Mouse (Mus musculus): Measurements from ENCODE around the gene Olfr519.

Olfr519 gene

DNA sequence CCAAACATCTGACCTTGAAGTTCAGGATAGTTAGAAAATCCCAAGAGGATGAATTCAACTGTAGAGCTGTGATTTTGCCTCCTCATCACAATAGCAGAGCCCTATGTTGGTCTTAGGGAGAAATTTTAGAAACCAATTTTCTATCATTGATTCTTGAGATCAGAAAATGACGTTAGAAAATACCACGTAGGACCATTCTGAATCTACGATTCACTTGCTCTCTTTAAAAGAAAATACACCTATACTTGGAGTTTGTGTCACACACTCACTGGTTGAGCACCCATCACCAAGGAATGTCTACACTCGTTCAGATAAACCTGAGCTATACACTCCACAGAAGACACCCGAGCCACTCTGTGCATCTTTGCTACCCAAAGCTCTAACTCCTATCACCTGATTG is at the start of gene Olfr519:
Gene Olfr519 (minus strand): TSS at position 101 of the 400 bp plus-strand sequence.
- DNase-seq (ENCODE audit: low spot score) = no peak

DNA sequence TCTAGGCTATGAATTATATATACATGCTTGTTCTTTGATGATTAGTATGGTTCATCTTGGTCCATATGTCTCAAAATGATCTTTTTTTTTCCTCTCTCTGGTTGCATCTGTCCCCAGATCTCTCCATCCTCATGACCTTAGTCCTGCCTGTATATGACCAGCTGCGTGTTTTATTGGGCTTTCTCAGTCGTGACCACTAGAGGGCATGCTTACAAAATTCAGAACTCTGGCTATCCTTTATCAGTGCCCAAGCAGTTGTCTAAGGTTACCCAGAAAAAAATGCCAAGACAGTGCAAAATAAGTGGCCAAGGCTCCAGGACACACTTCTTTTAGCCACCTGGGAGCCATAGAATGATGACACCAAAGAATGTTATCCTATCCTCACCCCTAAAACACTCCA is 49.8 kb upstream of the Olfr519 start:
- DNase-seq (ENCODE audit: low spot score) = no peak

DNA sequence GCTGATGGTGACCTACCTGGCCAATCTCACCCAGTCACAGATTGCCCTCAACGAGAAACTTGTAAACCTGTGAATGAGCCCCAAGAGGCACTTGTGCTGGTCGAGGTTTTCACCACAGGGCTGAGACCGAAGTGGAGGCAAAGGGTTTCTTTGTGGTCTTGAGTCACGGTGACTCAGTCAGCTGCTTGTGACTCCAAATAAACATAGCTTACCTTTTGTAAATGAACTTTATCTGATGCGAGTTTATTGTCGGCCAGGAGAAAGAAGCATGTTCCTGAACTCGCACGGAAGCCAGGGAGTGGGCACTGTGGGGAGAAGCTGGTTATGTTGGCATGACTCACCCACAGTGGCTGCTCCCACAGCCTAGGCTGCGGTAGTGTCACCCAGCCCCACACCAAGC is 47.2 kb upstream of the Olfr519 start:
- DNase-seq (ENCODE audit: low spot score) = no peak

DNA sequence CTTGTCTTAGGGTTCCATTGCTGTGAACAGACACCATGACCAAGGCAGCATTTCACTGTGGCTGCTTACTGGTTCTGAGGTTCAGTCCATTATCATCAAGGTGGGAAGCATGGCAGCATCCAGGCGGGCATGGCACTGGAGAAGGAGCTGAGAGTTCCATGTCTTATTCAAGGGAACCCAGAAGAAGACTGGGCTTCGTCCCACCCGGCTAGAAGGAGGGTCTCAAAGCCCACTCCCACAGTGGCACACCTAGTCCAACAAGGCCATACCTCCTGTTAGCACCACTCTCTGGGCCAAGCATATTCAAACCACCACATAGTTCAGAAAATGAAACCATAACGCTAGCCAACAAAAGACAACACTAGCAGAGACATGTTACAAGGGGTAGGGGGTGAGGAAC is 42.4 kb upstream of the Olfr519 start:
- DNase-seq (ENCODE audit: low spot score) = no peak

DNA sequence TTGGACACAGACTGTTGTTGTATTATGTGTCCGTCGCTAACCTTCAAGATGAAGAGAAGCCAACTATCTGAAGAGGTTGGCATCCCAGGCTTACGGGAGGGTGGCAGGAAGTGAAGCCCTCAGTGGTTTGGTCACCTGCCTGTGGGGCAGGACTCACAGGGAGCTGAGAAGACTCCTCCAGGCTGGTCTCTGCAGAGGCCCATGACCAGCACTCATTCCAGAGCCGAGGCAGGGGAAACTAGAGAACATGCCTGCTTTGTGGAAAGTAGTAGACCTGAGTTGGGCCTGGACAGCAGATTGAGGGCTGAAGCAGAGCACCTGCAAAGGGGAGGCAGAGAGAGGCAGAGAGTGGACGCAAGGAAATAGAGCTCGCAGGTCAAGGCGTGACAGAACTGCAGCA is 41.2 kb upstream of the Olfr519 start:
- no peak for DNase-seq (ENCODE audit: low spot score)

DNA sequence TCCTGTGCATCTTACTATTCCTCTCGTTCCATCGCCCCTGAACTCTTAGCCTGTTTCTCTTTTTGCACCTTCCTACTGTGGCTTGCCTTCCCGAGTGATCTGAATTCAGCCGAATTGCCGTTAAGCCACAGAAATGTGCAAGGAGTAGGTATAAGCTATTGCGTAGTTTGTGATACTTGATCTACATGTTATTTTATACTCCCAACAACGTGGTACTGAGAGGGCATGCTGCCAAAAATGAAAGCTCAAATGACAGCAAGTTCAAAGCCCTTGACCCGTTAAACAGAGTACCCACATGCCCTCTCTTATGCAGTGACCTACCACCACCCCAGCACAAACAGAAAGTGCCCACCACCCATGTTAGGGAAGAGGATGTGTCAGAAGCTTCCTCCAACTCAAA is 40.6 kb upstream of the Olfr519 start:
- no peak for DNase-seq (ENCODE audit: low spot score)

DNA sequence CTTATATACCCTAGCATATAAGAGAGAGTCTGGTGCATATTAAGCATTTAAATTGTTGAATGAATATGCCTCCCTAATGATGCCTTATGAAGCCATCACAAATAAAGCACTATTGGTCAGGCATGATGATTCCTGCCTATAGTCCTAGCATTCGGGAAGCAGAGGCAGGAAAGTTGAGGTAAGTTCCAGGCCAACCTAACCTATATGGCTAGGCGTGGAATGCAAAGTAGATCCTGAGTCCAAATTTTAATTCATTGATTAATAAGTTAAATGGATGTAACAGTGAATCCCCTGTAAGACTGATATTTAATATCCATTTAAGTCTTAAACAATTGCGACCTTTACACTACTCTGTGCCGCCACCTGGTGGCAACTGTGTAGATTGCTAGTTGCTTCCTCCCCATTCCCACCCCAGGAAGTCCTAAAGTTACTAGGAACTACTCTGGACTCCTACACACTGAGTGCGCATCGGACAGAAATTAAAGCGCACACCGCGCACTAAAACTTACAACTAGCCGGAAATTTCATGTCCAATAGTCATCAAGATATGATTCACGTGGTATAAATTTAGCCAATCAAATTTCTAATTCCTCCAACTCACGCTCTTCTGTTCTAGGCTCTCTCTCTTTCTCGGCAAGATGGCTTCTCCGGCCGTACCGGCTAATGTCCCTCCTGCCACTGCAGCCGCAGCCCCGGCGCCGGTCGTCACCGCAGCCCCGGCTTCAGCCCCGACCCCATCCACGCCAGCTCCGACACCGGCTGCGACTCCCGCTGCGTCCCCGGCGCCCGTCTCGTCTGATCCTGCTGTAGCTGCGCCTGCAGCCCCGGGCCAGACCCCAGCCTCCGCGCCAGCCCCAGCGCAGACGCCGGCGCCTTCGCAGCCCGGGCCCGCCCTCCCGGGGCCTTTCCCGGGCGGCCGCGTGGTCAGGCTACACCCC is 39.8 kb upstream of the Olfr519 start, which contains the start of gene Eif3f:
Gene Eif3f (plus strand): TSS at position 624 of the 938 bp plus-strand sequence.
- peak; percentile 94 for DNase-seq (ENCODE audit: low spot score)

DNA sequence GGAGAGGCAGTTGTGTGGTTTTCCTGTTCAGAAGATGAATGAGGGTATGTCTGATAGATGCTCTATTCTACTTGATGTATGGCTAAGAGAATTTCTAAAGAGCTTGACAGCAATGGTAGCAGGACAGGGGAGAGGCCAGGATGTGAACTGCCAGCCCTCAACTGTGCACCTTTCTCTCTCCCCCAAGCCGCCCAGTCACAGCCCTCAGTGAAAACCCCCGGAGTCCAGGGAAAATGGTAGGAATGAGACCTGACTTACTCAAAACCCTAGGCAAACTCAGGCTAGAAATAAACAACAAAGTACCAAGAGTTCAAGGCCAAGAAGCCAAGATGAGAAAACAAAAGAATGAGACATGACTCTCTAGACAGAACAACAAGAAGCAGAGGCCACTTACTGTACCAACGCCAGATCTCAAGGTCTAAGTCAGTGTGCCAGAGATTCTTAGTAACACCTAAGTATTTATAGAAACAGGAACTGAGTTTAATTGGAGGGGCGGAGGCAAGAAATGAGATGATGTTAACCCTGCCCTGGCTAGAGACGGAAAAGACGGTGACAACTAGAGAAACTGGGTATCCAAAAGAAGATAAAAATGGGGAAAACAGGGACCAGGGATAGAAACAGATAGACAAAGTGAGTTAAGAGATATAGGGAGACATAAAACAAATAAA is 35.6 kb upstream of the Olfr519 start, which contains the start of gene Nlrp10:
Gene Nlrp10 (minus strand): TSS at position 453 of the 668 bp plus-strand sequence.
- no peak for DNase-seq (ENCODE audit: low spot score)

DNA sequence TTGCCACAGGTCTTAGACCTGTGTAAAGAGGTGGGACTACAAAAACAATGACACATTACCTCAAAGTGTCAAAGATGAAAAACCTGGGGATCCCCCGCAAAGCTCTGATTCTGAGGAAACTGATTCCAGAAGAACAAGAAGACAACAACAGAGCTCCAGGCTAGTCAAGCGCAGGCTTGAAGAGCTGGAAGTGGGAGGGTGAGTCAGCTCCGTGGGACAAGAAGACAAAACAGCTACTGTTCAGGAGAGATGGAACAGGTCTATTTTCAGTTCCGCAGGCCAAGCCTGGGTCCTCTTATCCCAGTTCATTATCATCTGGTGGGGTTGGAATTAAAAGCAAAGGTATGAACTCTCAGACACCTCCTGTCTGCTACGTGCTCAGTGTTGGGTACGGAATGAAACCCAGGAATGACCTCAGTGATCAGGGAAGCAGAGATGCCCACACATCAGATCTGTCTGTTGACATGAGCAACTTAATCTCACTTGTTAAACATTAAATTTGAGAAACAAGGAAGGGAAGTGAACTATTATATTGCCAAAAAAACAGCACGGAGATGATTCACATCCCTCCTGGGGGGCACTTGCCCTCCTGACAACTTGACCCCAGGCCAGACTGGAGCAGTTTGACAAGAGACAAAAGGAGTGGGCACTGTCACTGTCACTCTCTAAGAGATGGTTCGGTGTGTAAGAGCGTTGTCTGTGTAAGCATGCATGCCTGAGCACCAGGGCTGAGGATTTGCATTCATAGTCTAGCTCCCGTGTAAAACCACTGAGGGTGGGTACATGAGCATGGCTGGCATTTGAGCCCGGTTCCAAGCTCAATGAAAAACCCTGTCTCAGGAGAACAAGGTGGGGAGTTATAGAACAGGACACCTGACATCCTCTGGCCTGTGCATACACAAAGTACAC is 34.3 kb upstream of the Olfr519 start:
- no peak for DNase-seq (ENCODE audit: low spot score)

DNA sequence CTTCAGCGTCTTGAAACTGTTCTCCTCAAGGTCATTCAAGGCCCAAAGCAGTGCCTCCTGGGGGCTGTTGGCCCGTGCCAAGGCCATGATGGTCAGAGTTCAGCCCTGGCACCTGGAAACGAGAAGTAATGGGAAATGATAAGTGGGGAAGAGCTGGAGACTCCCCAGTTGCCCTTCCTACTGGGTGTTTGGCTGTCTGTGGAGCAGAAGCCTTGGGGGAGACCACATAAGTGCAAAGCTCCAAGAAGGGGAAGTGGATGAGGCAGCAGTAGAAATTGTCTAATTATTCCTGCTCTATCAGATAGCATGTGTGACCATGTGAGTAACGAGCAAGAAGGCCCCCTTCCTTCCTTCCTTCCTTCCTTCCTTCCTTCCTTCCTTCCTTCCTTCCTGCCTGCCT is 32.8 kb upstream of the Olfr519 start:
- no peak for DNase-seq (ENCODE audit: low spot score)

DNA sequence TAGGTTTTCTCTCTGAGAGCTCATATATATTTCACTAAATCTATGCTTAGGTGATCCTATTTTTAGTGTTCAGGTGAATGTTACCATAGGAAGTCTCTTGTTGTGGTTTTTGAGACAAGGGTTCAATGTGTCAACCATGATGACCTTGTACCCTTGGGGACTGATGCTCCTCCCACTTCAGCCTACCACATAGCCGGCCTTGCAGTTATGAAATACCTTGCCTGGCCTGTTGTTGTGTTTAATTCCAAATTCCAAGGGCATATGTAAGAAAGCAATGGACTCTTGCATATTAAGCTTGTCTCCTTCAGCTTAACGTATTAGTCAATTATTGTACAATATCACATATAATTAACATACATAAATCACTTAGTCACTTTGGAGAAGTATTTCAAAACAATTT is 9.7 kb upstream of the Olfr519 start:
- DNase-seq (ENCODE audit: low spot score) = no peak

DNA sequence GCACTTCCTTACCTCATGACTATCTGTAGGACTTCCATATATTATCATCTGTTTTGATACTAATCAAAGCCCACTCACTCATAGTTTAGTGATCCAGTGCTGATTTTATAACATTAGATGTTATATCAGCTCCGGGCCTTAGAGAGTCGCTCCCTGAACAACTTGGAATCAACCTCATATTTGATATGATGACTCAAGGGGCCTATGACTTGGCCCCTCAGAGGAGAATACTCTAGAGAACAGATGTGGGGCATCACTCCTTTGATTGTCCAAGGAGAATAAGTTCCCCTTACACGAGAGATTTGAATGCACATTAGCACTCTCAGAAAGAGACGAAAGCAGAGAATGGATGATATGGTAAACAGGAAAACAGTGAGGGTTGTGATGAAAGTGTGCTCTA is 9.3 kb downstream of the Olfr519 start, which contains the start of gene Olfr518:
Gene Olfr518 (minus strand): TSS at position 101 of the 400 bp plus-strand sequence.
- DNase-seq (ENCODE audit: low spot score) = no peak

DNA sequence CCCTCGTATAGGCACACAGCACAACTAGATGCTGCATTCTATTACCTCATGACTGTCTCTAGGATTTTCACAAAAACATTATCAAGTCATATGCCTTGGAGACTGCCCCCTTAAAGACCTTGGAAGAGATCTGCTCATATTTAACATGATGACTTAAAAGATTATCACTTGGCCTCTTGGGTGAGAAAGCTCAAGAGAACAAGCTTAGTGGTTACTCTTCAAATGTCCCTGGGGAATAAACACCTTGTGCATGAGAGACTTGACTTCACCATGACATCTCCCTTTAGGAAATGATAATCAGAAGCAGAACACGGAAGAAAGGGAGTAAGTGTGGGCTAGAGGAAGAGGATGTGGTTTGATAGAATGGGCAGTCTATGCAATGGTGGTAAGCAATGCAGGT is 21.9 kb downstream of the Olfr519 start, which contains the start of gene Olfr517:
Gene Olfr517 (minus strand): TSS at position 101 of the 400 bp plus-strand sequence.
- no peak for DNase-seq (ENCODE audit: low spot score)

DNA sequence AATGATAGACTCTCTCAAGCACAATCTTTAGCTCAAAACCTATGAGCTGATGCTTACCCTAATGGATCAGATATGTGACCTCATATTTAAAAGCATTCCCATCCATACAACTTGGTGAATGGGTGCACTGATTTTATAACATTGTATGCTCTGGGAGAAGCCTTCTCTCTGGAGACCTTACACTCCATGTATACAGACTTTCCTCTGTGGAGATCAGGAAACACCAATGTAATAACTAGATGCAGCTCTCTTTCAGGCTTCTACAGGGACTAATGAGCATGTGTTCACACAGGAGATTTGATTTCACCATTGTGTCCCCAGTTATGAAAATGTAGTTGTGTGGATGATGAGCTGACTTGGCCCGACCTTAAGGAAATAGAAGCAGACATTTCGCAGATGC is 43.8 kb downstream of the Olfr519 start, which contains the start of gene Olfr516:
Gene Olfr516 (minus strand): TSS at position 101 of the 400 bp plus-strand sequence.
- no peak for DNase-seq (ENCODE audit: low spot score)

Data from testis, postnatal 14 days (tissue).